Mouse (Mus musculus): ENCODE data around the gene Fam126a.

DNA sequence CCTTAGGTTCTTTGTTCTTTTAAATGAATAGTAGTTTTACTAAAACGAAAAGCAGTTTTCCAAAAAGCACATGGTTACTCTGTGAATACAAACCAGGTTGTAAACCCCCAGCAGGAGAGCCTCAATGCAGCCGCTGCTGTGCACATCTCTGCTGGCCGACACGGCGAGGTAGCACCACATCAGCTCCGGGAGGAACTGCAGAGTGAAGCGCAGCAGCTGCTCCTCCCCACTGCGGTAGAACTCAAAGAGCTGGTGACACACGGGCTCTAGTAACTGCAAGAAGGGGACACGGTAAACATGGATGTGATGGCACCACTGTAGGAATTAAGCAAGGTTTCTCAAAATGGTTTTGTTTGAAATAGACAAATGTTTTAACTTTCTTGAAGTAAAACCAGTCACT, 42.7 kb downstream of the Fam126a start:
- no peak for TF ChIP-seq CTCF (IDR thresholded peaks at IDR 0.05; ENCODE audit: borderline replicate concordance, insufficient read depth, low read length)
- no peak for TF ChIP-seq POLR2A (IDR thresholded peaks at IDR 0.05; ENCODE audit: low read depth, low read length)
